Mouse (Mus musculus) cerebellum, postnatal 36 days (tissue): ENCODE data around the gene Ralgps2.

ENCODE experiments used
- DNase-seq, 2 experiments: peaks; one replicate each; pipeline ENCODE4 v3.0.0; 2021 to 2022; ENCODE audit warnings: mixed read lengths in 2 of 2

The Ralgps2 gene

GRCm38 (mm10) chr1:156891561-156891960 lies 47.9 kb downstream of the Ralgps2 start:
- no peak for DNase-seq

DNA sequence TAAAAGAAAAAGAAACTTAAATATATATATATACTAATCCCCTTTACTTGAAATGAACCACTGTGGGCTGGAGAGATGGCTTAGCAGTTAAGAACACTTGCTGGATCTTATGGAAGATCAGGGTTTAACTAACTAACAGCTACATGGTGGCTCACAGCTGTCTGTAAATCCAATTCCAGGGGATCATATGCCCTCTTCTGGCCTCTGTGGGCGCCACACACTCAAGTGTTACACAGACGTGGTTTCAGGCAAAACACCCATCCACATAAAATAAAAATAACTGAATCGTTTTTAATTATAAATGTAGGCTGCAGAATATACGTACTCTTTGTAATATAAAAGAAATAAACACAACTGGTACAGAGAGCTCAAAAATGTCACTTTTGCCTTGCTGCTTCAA lies 50.6 kb downstream of the Ralgps2 start:
- DNase-seq, result no peak

GRCm38 (mm10) chr1:156885879-156886278 lies 53.5 kb downstream of the Ralgps2 start:
- no peak for DNase-seq

GRCm38 (mm10) chr1:156884782-156885181 lies 54.6 kb downstream of the Ralgps2 start:
- DNase-seq, result no peak

DNA sequence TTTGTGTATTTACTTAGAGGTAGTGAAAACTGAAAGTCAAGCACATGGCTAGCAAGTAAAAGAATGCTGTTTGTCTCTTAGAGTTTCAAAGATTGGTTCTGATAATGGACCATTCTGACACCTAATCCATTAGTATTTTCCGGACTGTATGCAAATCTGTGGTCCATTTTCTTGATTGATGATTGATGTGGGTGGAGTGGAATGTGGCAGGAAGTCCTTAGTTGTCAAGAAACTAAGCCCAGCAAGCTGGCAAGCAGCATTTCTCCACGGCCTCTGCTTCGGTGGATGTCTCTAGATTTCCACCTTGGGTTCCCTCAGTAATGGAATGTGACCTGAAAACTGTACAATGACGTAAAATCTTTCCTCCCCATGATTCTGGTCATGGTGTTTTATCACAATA lies 68.8 kb downstream of the Ralgps2 start:
- no peak for DNase-seq

DNA sequence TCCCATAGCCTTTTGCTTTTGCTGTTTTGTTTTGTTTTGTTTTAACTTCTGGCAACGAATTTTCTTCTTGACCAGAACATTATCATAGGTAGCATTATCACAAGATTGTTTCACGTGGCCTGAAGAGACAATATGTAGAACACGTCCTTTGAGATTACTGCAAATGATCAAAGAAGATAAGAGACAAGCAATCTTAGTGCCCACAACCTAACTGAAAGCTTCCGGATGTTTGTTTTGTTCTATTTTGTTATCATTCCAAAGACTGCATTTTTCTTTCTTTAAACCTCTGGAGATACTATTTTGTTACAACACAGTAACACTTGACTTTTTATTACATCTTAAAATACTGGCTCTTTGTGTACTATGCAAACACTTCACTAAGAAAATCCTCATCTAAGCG lies 69.4 kb downstream of the Ralgps2 start:
- DNase-seq, result no peak

DNA sequence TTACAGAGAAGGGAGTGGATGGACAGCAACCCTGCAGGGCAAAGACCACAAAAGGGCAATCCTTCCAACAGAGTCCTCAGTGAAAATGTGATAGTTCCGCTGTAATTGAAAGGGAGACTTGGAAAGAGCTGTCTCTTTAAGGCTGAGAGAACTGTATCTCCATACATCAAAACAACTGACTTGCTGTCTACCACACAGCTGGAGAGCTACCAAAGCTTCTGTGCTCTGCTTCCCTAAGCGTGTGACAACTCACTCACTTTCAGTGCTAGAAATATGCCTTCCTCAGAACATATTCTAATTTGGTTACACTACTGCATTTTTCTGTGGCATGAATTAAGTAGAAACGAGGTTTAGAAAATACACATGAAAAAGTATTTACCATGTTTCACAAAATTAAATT lies 75.2 kb downstream of the Ralgps2 start:
- DNase-seq, result no peak

DNA sequence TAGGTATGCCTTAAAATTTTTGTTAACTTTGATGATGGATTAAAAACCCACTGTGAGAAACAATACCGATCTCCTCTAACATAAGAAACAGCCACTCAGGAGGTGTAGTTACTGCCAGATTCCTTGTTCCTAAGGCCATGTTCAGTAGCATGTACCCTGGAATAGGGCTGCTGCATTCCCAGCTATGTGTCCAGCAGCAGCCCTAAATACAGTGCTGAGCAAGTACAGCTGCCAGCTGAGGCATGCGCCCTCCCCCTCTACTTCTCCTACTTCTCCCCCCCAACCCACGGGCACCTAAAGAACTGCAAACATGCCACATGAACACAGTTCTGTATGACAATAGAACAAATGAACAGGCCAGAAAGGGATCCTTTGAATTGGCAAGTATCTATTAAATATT lies 75.7 kb downstream of the Ralgps2 start:
- DNase-seq, result no peak

GRCm38 (mm10) chr1:156861475-156862043 lies 77.9 kb downstream of the Ralgps2 start:
- DNase-seq, result no peak

DNA sequence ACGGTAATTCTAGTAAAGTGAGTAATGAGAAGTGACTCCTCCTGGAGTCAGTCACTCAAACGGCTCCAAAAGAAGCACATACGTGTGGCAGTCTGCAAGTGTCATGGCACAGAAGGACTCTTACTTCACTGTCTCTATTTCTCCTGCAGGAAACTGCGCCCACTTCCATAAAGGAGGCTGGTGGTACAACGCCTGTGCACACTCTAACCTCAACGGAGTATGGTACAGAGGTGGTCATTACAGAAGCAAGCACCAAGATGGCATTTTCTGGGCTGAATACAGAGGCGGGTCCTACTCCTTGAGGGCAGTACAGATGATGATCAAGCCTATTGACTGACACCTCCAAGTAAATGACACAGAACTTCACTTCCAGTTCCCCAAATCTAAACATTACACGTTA lies 79.2 kb downstream of the Ralgps2 start:
- no peak for DNase-seq

GRCm38 (mm10) chr1:156859711-156860250 lies 79.6 kb downstream of the Ralgps2 start:
- no peak for DNase-seq

DNA sequence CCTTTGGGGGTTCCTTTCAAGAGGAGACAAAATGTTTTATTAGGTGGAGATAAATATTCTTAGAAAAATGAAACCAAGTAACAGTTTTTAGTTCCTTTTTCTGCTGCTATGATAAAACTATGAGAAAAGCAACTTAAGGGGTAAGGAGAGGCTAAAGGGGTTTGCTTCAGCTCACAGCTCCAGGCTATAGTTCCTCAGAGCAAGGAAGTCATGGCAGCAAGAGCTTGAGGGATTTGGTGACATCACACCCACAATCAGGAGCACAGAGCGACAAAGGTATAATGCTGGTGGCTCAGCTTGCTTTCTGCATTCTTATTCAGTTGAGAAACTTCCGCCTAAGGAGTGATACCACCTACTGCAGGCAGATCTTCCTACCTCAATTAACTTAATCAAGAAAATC lies 80.3 kb downstream of the Ralgps2 start:
- DNase-seq, result no peak

GRCm38 (mm10) chr1:156856666-156857065 lies 82.8 kb downstream of the Ralgps2 start:
- DNase-seq, result no peak

DNA sequence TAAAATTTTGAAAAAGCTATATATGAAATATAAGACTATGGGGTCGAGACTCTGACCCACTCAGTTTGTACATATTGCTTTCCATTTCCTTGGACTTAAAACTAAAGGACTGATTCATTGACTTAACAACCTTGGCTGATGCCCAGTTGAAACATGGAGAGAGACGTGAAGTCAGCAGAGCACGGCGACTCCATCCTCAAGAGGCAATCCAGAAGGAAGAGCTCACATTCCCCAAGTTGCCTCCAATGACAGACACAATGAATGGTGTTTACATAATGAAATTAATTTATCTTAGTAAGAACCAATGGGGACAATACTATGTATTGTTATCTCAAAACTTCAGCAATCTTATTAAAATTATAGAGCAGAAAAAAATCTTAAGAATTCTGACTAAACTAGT lies 84.9 kb downstream of the Ralgps2 start:
- no peak for DNase-seq

DNA sequence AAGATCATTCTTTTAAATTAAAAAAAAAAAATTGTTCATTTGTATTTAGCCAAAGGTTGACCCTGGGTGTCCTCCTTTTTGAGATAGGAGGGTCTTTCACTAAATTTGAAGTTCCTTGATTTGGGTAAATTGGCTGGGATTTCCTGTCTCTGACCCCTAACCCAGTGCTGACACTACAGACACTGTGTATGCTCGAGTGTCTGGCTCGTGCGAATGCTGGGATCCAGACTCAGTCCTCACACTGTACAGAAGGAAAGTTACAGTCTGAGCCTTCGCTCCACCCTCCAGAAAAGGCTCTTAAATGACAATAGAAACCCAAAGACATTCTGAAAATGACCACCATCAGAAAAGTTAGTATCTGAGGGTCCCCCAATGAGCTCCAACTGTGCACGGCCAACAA lies 86.6 kb downstream of the Ralgps2 start:
- DNase-seq, result no peak

DNA sequence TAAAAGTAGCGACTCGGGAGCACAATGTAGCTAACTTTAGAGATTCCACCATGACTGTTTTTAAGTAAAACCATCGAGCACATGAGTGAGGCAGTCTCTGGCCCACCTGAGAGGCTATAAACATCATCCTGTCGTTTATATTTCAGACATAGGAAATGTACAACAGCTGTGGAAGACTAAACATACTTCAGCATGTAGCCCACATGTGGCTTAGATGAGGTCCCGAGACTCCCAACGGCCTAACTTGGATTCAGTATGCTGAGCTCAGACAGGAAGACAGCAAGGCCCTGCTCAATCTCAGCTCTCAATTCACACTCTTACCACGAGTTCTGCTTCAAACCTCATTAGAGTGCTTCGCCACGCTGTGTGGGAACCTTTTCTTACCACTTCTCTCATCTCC lies 87.0 kb downstream of the Ralgps2 start:
- DNase-seq, result no peak

DNA sequence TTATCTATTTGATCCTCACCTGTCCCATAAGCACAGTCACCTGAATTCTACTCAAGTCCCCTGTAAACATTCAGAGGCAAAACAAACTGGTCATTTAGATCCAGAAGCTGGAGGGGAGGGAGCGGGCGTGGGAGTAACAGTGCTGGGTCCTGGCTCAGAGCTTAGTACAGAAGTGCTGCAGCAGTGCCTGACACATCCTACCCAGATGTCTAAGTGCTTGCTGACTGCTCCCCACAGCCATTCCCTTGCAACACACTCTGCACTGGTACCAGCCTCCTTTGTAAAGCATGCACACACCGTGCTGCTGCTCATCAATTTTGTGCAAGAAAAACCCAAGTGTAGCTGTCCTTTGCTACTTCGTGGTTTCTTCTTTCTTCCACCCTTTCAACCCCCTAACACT lies 92.3 kb downstream of the Ralgps2 start:
- no peak for DNase-seq

DNA sequence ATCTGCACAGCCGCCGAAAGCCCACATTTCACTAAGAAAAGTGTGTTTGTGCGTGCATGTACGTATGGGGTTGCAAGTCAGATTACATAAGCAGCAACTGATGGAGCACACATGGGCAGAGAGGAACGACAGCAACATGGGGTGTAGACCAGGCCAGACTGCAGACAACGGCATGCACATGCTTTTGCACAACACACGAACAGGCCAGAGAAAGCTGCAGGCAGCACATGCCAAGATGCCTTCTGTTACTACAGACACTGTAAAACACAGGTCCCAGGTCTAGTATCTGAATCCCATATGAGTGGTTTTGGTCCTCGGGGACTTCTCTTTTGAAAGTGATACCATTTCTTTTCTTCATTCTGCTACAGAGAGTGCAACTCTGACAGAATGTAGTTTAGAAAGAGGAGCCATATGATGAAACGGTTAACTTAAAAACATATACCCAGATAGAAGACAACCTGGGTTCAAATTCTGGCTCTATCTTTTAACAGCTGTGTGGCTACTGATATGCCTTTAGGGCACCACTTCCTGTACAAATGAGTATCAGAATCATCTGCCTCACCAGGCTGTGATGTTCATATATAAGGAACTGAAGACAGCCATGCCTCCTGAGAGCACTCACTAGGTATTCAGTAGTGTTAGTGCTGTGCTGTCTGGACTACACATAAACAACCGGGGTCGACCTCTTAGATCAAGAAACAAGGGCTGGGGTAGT lies 97.6 kb downstream of the Ralgps2 start:
- no peak for DNase-seq

GRCm38 (mm10) chr1:156838695-156839094 lies 100.7 kb downstream of the Ralgps2 start:
- no peak for DNase-seq

- DNase-seq, result no peak
These were observed 101.2 kb downstream of the Ralgps2 start, which contains the start of gene Angptl1 for GRCm38 (mm10) chr1:156838177-156838576. Gene Angptl1 (plus strand): TSS chr1:156838562.

DNA sequence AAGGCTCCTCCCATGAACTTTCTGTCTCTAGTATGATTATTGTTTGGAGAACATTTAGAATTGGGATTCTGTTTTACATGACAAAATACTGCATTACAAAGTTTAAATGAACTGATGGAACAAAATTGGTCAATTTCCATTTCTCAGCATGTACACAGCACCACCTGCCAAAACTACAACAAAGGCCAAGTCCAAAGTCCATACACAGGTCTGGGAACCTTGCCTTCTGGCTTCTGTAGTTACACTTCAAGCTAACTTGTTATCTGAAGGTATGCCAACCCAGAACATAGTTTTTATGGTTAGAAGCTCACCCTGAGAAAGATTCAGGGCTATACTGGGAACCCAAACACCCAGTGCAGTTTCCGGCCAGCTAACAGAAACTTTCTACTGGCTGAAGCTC lies 120.2 kb downstream of the Ralgps2 start:
- DNase-seq, result no peak

- DNase-seq, result no peak
These were observed 125.9 kb downstream of the Ralgps2 start for GRCm38 (mm10) chr1:156813485-156813884.

GRCm38 (mm10) chr1:156812716-156813115 lies 126.7 kb downstream of the Ralgps2 start:
- no peak for DNase-seq

GRCm38 (mm10) chr1:156811928-156812327 lies 127.5 kb downstream of the Ralgps2 start:
- no peak for DNase-seq

DNA sequence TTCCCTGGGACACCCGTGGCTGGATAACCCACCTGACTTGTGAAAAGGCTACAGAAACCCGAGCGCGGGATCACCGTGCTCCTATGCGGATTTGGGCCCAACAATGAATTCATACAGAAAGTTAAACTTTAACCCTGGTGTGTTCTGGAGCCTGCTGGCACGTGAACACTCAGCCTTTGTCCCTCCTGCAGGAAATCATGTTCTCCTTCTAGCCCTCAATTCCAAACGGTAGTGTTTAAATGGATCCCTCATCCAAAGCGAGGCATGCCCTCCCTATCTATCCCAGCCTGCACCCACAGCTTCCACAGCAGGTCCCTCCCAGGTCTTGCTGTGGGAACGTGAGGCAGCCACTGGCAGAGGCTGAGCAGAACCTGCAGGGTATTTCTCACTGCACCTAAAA lies 131.1 kb downstream of the Ralgps2 start:
- DNase-seq, result no peak
